Mouse (Mus musculus) midbrain, embryonic 16.5 days (tissue): ENCODE data around the gene Fam78b. TPM values are rescaled to one million over a fixed set of nuclear protein-coding genes. Genes with fewer than 3 reads are reported as not detected.
A peak's percentile ranks its signal among the peaks of the same experiment; 100 is the strongest.

Source experiments
- ATAC-seq: fragments of 200-750 bp; cut with Nextera tagmentation; 2 replicates; pipeline ENCODE4 v1.8.0; 2017; ENCODE audit warnings: moderate TSS enrichment
- H3K27ac ChIP-seq: fragments of 300-500 bp; sonication (generic); 2 replicates; pipeline ENCODE4 v1.5.1; 2014; ENCODE audit warnings: mild to moderate bottlenecking, low read length, mixed read lengths
- H3K27me3 ChIP-seq: fragments of 300-500 bp; sonication (generic); 2 replicates; pipeline ENCODE4 v1.6.1; 2014; ENCODE audit warnings: low read depth, low read length, mixed read lengths; ENCODE audit not compliant: control insufficient read depth, insufficient read depth
- H3K36me3 ChIP-seq: fragments of 300-500 bp; sonication (generic); 2 replicates; pipeline ENCODE4 v1.6.1; 2014; ENCODE audit warnings: mild to moderate bottlenecking, low read length, moderate library complexity, mixed read lengths; ENCODE audit not compliant: control insufficient read depth, insufficient read depth
- H3K4me1 ChIP-seq: fragments of 300-500 bp; sonication (generic); 2 replicates; pipeline ENCODE4 v1.6.1; 2014; ENCODE audit warnings: mild to moderate bottlenecking, low read length, mixed read lengths; ENCODE audit not compliant: control insufficient read depth, insufficient read depth
- H3K4me2 ChIP-seq: fragments of 300-500 bp; sonication (generic); 2 replicates; pipeline ENCODE4 v1.6.1; 2014; ENCODE audit warnings: mild to moderate bottlenecking, low read length, mixed read lengths
- H3K4me3 ChIP-seq: fragments of 300-500 bp; sonication (generic); 2 replicates; pipeline ENCODE4 v1.5.1; 2014; ENCODE audit warnings: low read depth, mild to moderate bottlenecking, low read length, moderate library complexity, mixed read lengths
- H3K9ac ChIP-seq: fragments of 300-500 bp; sonication (generic); 2 replicates; pipeline ENCODE4 v1.6.1; 2014; ENCODE audit warnings: low read depth, low read length, mixed read lengths
- H3K9me3 ChIP-seq: fragments of 300-500 bp; sonication (generic); replicated peaks from 2 replicates; pipeline ENCODE4 v1.6.1; 2014; ENCODE audit warnings: mild to moderate bottlenecking, low read length, mixed read lengths; ENCODE audit not compliant: control insufficient read depth, poor library complexity, severe bottlenecking
- WGBS: fragments of 180-500 bp; shearing (Covaris S2); extraction: QIAGEN DNeasy Blood & Tissue Kit; methylation state at CpG from one replicate; pipeline ENCODE4 v1.1.7; 2014; 5-methylcytosine and 5-hydroxymethylcytosine counted together
- polyA plus RNA-seq: library from polyadenylated mRNA; unstranded; fragments of >200 nt; fragmentation: Nextera tagmentation; extraction: Ambion mirVana; gene quantifications from 2 replicates; pipeline ENCODE4 v1.2.1, GENCODE M21; 2015

Fam78b gene
- polyA plus RNA-seq, 1 experiment from 2014 or later = 7.2 TPM

DNA sequence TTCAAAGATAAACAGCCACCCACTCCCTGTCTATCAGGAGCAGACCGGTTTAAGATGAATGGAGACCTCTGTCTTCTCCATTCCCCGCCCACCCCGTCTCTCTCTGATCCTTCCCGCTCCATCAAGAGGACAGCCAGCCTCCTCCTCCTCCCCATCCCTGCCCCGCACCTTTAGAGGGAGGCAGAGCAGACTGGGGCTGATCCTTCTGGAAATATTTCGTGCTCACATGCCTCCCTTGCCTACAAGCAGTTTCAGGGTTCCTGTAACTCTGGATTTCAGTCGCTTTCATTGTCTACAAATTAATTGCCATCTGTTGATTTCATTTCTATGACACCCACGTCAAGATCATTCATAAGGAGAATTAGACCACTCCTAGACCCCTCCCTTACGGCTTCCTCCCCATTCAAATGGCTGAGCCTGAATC, 20.8 kb downstream of the Fam78b start:
- Histone ChIP-seq H3K4me1 (no peaks in the 10 kb centered on the region), H3K4me3 (no peak overlapping the region), H3K9me3 (no peaks in the 10 kb centered on the region), H3K4me2 (no peak overlapping the region), H3K36me3 (no peaks in the 10 kb centered on the region), H3K9ac (no peak overlapping the region), H3K27me3 (no peaks in the 10 kb centered on the region), H3K27ac (no peak overlapping the region)
- no peak for ATAC-seq
- WGBS = 57% methylated on average over 9 of the region's 9 CpGs

DNA sequence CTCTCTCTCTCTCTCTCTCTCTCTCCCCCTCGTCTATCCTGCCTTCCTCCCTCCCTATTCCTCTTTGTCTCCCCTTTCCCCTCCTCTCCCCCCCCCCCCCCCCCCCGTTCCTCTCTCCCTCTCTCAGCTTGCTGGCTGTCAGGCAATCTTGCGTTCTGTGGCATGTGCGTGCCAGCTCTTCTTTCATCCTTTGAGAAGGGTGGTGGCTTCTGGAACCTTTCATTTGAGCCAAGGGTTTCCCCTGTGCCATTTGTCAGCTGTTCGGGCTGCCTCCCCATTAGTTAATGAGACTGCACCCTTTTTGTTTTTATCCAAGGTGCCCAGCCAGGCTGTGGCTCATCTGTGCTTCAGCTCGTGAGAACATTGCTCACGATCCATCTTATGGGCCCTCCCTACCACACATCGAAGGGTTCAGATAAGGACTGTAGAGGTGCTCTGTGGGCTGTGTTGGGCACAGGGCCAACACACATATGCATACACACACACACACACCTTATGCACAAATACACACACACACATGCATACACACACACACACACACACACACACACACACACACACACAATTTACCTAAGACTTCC, 21.4 kb downstream of the Fam78b start:
- Histone ChIP-seq H3K4me2 (no peak overlapping the region), H3K27ac (no peak overlapping the region), H3K27me3 (no peaks in the 10 kb centered on the region), H3K9ac (no peak overlapping the region), H3K4me3 (no peak overlapping the region), H3K4me1 (no peaks in the 10 kb centered on the region), H3K36me3 (no peaks in the 10 kb centered on the region), H3K9me3 (no peaks in the 10 kb centered on the region)
- peak; percentile 43; the same call in 1 of the 2 replicates for ATAC-seq
- WGBS = 52% methylated on average over 7 of the region's 8 CpGs

DNA sequence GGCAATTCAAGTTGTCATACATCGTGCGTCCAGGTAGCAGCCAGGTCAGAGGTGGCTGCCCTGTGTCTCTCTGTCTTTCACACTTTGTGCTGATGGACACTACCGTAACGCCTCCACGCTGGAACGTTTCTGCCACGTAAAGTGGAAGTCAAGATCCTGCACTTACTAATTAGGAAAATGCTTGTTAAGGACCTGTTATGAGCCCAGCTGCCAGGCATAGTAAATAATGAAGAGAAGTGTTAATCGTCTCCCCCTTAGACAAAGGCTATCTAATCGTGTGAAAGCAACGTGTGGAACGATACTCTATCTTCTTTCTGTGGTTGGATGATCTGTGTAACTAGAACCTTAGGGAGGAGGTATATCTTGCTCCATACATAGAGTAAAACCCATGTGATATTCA, 22.6 kb downstream of the Fam78b start:
- ATAC-seq = no peak
- Histone ChIP-seq H3K9me3 (no peaks in the 10 kb centered on the region), H3K9ac (no peak overlapping the region), H3K4me1 (no peaks in the 10 kb centered on the region), H3K27me3 (no peaks in the 10 kb centered on the region), H3K4me2 (no peak overlapping the region), H3K36me3 (no peaks in the 10 kb centered on the region), H3K27ac (no peak overlapping the region), H3K4me3 (no peak overlapping the region)
- WGBS = 85% methylated on average over 11 of the region's 11 CpGs

DNA sequence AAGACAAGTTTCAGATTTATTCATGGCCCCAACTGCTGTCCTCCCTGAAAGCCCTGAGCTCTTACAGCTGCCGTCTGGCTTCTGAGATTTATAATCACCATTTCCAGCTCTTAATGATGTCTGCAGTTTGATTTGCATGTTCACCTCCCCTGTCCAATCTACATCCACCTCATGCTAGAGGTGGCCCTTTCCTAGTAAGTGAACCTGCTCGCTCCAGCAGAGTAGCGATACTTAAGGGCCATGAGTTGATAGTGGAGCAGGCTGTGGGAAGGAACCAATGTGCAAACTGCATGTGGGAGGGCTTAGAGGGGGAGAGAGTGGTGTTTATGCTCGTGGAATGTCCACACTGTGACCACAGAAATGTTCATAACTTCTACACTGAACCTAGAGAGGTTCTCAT, 23.7 kb downstream of the Fam78b start:
- no peaks in the 10 kb centered on the region for H3K36me3 ChIP-seq
- H3K4me2 ChIP-seq = no peak overlapping the region
- WGBS = 78% methylated on average over 4 of the region's 4 CpGs
- H3K27me3 ChIP-seq = no peaks in the 10 kb centered on the region
- ATAC-seq = no peak
- no peak overlapping the region for H3K4me3 ChIP-seq
- H3K9ac ChIP-seq = no peak overlapping the region
- no peak overlapping the region for H3K27ac ChIP-seq
- no peaks in the 10 kb centered on the region for H3K9me3 ChIP-seq
- no peaks in the 10 kb centered on the region for H3K4me1 ChIP-seq

DNA sequence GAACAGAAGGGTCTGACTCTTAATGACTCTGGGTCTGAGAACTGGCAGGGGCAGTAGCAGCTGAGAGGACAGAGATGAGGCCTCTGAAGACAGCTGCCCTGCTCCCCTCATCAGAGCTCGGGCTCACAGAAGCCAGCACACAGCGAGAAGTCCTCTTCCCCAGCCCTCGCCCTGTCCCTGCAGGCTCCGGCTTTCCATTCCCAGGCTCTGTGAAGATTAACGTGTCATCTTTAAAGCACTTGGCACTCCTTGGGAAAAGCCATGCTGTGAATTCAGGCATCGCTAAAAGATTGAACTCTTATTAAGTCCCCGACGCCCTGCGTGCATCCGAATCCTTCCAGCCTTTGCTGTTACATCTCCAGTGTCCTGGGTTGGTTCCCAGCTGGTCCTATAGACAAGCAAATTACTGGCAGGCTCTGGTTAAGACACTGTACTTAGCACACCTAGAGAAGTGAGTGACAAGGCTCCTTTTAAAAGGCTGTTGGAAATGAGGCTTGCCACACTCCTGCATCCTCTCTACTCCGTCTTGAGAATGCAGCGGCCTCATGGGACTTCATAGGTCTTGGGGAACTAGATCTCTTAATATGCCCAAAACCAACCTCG, 30.9 kb downstream of the Fam78b start:
- no peak overlapping the region for H3K4me2 ChIP-seq
- WGBS = 22% methylated on average over 13 of the region's 13 CpGs

DNA sequence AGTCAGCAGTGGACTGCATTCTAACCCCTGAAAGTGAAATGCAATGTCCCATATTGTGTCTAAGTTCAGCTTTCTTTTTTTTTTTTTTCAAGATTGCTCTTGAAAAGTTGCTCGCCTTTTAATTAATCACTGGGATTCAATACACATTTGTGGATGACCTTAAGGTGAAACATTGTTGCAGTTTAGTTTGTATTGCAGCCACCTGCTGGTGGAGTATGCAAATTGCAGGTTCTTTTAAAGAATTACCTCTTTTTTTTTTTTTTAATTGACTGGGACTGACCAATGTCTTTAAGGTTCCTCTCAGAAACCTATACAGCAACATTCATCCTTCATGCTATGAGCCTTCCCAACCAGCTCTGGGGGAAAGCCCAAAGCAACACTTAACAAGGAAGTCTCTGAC, 33.2 kb downstream of the Fam78b start:
- ATAC-seq = no peak
- 91% methylated on average over 1 of the region's 1 CpGs for WGBS
- Histone ChIP-seq H3K4me2 (no peak overlapping the region), H3K4me1 (peaks cover 18% of the 10 kb centered on the region; the same call in 1 of the 2 replicates), H3K4me3 (no peak overlapping the region), H3K36me3 (no peaks in the 10 kb centered on the region), H3K27me3 (no peaks in the 10 kb centered on the region), H3K9me3 (no peaks in the 10 kb centered on the region), H3K9ac (no peak overlapping the region), H3K27ac (no peak overlapping the region)

More for the DNA sequence above, 30.9 kb downstream of the Fam78b start:
- H3K4me3 ChIP-seq = no peak overlapping the region
- no peaks in the 10 kb centered on the region for H3K9me3 ChIP-seq
- no peaks in the 10 kb centered on the region for H3K27me3 ChIP-seq
- peak; percentile 81 for ATAC-seq
- H3K27ac ChIP-seq = 0 out of 2 replicates have a peak overlapping the region, but pooled peaks have one; percentile 13
- H3K36me3 ChIP-seq = no peaks in the 10 kb centered on the region
- peaks cover 15% of the 10 kb centered on the region; the same call in 1 of the 2 replicates for H3K4me1 ChIP-seq
- no peak overlapping the region for H3K9ac ChIP-seq

DNA sequence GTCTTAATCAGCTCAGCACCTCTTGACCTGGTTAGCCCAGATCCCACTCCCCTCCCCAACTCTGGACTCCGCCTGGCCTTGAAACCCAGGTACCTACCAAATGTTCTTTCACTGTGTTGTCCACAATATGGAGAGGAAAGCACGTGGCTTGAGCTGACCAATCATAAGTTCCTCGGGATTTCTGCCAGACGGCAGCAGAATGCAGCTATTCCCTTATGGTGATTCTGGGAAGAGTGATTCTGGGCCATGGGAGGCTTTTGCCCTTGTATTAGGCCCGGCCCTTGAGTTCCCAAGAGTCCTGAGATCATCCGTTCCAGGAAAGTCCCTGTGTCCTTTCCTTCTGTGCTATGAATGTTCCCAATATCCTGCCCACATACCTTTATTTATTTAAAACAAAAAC, 41.3 kb downstream of the Fam78b start:
- Histone ChIP-seq H3K27me3 (no peaks in the 10 kb centered on the region), H3K9me3 (peaks cover 7% of the 10 kb centered on the region; the same call in 1 of the 2 replicates), H3K4me3 (no peak overlapping the region), H3K9ac (no peak overlapping the region), H3K4me2 (no peak overlapping the region), H3K4me1 (peaks cover 16% of the 10 kb centered on the region; the same call in 1 of the 2 replicates), H3K27ac (no peak overlapping the region), H3K36me3 (no peaks in the 10 kb centered on the region)
- 87% methylated on average over 6 of the region's 6 CpGs for WGBS
- no peak for ATAC-seq

DNA sequence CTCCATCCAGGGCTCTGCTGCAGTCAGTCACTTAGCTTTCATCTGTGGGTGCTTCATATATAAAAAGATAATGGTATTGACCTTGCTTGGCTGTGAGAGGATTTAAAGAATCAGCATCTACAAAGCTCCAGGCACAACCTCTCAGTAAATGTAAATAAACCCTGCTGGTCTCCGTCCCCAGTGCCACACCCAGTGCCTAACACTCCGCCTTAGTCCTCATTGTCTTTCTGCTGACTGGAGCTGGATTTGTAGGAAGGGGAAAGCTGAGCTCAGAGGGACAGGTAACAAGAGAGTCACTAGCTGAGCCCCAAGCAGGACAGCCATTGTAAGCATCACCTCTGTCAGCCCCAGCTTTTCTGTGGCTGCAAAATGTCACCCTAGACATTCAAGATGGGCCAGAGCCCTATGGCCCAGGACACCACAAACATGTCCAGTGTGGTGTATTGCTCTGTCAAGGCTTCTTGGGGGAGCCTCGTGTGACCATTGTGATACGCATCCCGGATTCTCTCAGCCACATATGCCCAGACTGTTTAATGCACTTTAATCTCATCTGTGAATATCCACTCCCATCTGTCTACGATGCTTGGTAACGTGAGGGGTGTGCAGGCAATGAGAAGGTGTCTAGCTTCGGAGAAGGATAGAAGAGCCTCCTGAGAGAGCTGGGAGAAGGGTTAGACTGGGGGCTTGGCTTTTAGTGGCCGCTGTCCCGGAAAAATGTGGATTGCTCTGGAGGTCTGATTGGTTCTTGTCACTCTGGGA, 45.1 kb downstream of the Fam78b start:
- Histone ChIP-seq H3K36me3 (no peaks in the 10 kb centered on the region), H3K27me3 (no peaks in the 10 kb centered on the region), H3K27ac (no peak overlapping the region), H3K9ac (no peak overlapping the region), H3K9me3 (0 out of 2 replicates have a peak, but pooled peaks cover 4% of the 10 kb centered on the region), H3K4me2 (no peak overlapping the region), H3K4me1 (peaks cover 12% of the 10 kb centered on the region; the same call in 1 of the 2 replicates), H3K4me3 (no peak overlapping the region)
- ATAC-seq = no peak
- 35% methylated on average over 10 of the region's 10 CpGs for WGBS

DNA sequence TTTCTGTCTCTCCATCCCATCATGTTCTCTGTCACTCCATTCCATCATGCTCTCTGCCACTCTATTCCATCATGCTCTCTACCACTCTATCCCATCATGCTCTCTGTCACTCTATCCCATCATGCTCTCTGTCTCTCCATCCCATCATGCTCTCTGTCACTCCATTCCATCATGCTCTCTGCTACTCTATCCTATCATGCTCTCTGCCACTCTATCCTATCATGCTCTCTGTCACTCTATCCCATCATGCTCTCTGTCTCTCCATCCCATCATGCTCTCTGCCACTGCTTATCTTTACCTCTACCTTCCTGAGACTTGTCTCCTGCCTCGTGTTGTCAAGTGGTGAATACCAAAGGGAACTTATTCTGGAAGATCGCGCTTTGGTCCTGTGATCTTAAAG, 49.6 kb downstream of the Fam78b start:
- H3K4me2 ChIP-seq = no peak overlapping the region
- H3K36me3 ChIP-seq = no peaks in the 10 kb centered on the region
- no peaks in the 10 kb centered on the region for H3K27me3 ChIP-seq
- no peak overlapping the region for H3K4me3 ChIP-seq
- H3K9me3 ChIP-seq = no peaks in the 10 kb centered on the region
- no peak overlapping the region for H3K27ac ChIP-seq
- 92% methylated on average over 3 of the region's 3 CpGs for WGBS
- H3K9ac ChIP-seq = no peak overlapping the region
- H3K4me1 ChIP-seq = peaks cover 12% of the 10 kb centered on the region; the same call in 1 of the 2 replicates
- ATAC-seq = no peak
